Mouse (Mus musculus) cerebellum, adult 11 months (tissue): ENCODE results near the gene Slf1.

Experiments
- DNase-seq: peaks from one replicate; pipeline ENCODE4 v3.0.0; 2022

Gene Slf1

DNA sequence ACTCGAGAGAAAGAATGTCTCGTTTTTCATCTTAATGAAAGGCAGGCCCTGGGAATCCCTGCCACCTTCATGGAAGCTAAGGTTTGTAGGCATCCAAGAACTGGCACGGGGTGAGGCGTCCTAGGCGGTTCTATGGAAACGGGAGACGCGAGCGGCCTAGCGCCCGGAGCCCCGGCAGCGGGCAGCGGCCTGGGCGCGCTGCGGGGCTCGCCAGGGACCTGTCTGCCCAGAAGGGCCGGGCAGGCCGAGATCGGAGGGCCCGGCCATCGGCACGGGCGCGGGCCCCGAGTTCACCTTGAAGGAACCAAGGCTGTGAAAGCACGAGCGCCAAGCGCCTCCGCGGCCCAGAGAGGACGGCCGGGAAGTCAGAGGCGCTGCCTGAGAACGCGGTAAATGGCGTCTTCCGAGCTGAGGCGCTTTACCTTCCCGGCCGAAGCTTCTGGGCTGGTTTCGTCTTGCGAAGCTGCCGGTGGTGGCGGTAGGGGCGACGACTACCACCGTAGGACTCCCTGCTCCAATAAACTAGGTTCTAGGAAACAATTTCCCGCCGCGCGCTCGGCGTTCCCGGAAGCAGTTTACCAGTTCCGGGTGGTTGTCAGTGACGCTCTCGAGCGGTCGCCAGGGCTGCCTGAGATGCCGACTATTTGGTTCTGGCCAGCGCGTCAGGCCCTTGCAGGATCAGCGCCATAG, at the start of gene Slf1, which contains the start of gene 2210408I21Rik:
Gene Slf1 (minus strand): TSS at position 543 of the 690 bp plus-strand sequence.
Gene 2210408I21Rik (plus strand): TSS at position 610 of the 690 bp plus-strand sequence.
- DNase-seq: peak; percentile 77

DNA sequence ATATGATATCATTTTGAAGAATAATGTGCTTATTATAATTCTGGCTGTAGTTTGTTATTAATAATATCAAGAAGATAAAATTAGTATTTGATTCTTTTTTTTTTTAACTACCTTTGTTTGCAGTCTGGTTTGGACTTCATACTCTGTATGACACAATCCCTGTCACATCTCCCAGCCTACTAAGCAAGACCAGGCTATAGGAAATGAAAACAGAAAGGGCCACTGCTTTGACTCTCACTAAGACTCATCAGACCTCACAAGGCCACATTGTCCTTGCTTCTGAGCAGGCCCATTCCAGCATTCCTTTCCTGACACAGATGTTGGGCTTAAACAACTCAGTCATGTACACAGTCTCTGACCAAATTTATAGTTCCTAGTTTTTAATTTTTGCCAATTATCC, 42.7 kb upstream of the Slf1 start:
- no peak for DNase-seq

DNA sequence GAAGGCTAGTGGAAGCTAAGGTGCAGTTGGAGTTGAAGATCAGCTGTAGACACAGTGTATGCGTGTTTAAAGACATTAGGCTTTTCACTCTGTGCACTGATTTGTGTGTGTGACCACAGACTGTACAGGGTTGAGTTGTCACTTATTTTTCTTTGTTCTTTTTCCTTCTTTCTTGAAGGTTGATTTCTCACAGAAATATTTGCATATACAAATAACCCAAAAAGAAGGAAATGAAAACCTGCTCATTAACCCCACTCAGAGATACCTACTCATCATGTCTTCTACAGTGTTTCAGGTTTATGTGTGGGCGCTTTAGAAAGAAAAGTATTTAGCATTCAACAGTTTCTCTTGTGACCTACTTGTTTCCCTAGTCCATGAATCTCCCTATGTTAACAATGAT, 5.6 kb upstream of the Slf1 start:
- no peak for DNase-seq

DNA sequence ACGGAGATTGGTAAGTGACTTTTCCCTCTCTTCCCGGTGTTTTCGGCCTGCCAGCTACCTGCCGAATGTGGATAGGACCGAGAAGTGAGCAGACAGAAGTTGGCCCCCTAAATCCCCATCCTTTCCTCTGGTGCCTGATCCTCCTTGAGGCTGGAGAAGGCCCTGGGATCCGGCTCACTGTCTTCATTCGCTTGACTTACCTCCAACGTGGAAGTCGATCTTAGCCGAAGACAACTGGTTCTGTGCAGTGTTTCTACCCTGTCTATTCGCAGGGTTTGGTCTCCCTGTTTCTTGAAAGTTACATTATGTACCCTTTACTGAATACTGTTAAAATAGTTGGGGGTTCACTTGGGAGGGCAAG, 328 bp upstream of the Slf1 start:
- DNase-seq: no peak

DNA sequence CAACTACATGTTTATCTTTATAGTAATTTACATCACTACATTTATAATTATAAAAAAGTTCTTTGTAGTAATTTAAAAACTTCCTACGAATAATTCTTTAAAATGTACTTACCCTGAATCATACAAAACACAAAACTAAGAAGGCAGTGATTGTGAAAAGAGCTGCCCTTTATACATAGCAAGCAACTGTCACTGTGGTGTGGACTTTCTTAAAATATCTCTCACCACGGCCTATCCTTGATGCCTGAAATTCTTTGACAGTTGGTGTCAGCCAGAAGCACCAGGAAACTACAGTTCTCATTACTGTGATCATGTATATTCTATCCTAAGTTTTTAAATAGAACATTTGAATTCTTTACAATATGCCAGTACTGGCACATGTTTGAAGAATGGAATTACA, 4.1 kb downstream of the Slf1 start:
- DNase-seq: no peak

DNA sequence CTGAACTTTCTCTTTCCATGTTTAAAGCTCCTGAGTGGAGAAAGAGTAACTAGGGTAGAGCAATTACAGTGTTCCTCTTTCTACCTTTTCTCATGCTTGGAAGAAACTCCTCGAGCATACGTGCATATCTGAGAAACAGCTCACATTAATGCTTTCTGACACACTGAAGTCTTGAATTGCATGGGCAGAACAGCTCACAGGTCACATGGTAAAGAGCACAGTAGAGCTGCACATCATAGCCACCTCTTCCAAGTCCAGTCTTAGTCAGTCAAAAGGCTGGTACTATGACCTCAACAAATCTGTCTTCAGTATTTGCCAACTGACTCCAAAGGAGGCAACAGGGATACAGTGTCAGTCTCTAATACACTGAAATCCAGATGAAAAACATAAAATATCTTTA, 7.0 kb downstream of the Slf1 start:
- DNase-seq: no peak

DNA sequence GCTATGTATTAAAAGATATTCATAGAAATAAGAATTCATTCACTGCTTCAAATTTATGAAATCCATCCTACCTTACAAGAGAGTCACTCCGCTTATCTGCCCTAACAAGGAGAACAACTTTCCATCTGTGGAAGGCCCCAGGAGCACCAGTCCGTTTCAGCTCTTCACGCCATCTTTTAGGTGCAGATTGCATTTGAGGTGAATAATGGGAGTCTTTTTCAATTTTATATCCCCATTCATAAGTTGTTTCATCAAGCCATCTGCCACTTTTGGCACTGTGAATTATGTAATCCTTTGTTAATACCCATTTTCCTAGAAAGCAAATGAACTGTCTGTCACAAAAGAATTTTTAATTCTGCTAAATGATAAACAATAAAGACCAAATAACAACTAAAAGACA, 10.1 kb downstream of the Slf1 start:
- DNase-seq: no peak

DNA sequence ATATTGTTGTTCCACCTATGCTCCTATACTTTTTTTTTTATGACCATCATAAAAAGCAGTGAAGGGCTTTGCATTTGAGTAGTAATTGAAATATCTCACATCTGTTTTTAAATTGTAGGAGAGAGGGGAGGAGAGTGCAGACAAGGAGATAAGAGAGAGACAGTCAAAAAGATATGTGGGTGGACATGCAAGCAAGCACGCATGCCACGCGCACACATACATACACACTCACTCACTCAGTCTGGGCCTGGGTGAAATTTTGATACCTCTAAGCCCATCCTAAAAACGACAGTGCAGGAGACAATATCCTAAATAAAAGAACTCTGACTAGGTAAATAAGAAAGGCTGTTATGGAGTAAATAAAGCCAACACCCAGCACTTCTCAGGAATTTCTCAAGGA, 16.6 kb downstream of the Slf1 start:
- DNase-seq: no peak

DNA sequence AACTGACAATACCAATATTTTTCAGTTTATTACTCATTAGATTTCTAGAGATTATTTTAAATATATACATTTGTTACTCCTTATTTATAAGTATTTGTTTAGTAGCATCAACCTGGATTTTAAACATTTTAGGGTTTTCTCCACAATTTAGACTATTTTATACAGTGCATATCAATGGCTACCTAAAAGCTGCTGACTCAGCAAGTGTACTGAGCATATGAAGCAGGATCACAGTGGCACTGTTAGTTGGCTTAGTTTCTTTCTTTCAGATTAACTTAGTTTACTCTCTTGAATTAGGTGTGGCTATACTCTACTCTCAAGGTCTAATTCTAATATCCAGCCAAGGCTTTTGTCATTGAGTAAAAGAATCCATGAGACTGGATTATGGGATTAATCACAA, 27.5 kb downstream of the Slf1 start:
- DNase-seq: no peak

DNA sequence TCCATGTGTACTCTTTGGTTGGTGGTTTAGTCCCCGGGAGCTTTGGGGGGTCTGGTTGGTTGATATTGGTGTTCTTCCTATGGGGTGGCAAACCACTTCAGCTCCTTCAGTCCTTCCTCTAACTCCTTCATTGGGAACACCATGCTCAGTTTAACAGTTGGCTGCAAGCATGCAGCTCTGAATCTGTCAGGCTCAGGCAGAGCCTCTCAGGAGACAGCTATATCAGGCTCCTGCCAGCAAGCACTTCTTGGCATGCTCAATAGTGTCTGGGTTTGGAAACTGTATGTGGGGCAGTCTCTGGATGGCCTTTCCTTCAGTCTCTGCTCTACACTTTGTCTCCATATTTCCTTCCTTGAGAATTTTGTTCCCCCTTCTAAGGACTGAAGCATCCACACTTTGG, 42.4 kb downstream of the Slf1 start:
- DNase-seq: peak; percentile 12

DNA sequence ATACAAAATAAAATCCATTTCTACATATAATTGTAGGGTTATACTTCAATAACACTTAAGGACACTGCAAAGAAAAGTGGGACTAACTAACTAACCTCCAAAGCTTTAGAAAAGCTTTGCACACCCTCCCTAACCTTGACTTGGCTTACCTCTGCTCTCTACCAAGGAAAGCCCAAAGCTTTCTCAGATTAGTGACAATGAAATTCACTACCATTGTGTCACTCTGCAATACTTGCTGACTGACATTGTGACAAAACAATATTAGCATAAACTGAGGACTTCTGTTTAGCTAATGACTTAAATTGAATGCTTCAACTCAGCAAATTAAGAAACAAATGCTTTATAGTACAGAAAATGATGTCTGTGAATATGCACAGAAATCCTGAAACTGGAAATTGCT, 63.2 kb downstream of the Slf1 start:
- DNase-seq: no peak

DNA sequence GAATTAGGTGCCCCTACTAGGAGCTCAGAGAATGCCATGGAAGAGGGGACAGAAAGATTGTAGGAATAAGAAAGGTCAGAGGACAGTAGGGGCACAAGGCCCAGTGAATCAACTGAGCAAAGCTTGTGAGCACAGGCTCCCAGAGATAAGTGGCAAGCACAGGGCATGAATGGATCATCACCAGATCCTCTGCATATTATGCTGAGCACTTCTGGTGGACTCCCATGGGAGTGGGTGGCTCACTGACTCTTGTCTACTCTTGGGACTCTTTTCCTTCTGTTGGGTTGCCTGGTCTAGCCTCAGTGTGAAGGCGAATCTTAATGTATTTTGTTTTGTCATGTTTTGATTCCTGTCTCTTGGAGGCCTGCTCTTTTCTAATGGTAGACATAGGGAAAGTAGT, 66.4 kb downstream of the Slf1 start:
- DNase-seq: no peak

DNA sequence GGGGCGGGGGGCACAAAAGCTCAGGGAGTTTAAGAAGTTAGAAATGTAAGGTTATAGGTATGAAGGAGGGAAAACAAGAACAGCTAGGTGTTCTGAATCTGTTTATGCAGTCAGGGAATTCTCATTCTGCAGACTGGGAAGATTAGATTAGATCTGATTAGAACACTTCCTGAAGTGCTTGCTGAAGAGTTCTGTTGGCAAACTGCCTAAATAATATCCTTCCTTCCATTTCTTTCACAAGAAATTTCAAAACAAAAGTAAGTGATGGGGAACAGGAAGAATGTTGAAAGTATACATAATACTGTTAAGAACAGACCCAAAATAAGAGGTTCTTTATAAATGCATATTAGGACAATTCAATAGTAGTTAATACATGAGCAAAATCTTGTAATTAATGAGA, 72.1 kb downstream of the Slf1 start:
- no peak for DNase-seq

DNA sequence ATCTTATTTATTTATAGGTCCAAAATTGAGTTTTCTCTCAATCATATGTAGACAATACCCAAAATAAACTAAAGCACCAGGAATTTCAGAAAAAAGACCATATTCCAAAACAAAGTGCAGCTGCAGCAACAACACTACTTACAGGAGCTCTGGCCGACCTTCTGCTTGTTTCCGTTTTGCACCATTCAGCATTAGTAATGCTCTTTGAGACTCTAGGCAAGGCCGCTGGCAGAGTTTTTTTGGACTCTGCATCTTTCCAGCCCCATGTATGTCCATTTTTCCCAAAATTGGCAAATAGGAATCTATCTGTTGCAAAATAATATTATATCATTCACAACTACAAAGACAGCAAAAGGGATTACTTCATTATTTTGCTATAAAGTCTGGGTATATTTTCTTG, 85.5 kb downstream of the Slf1 start:
- no peak for DNase-seq

DNA sequence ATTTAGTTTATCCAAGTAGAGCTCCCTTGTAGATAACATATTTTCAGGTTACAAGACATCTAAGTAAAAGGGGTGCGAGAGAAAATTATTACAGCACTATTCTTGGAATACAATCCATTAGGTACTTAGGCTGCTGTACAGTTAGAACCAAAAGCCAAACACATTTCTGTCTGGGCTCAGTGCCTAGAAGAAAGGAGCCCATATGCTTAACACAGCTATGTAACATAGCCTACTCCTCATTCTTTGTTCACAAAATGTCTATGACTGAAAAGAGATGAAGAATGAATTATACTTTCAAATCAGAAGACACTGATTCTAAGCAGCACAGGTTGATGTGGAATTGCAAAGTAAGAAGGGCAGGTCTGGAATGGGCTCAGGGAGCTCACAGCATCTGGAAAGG, 86.8 kb downstream of the Slf1 start:
- DNase-seq: peak; percentile 13

DNA sequence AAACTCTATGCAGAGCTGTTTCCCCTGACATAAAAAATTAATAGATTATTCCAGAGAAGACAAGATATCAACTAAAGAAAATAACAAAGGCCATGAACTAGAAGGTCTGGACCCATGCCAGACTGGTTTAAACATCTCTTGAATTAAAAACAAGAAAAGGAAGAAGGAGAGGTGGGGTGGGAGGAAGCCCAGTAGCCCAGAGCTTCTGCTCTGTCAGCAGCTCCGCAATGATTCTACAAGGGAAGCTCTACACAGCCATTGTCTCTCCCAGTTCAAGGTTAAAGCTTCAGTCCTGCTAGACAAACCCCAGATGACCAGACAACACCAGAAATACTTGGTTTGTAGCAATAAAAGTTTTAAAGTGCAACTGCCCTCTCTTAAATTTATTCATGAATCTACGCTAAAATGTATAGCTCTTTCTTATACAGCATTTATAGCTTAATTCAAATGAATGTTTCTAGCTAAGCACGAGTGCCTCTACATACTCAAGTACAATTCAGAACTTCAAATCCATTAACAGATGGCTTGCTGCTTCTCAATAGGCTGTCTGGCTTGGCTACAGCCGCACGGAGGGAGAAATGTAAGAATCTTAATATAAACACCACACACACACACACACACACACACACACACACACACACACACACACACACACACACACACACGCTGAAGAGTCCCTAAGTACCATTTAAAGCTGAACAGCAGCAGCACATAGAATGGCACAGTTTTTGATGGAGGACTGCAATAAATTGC, 87.9 kb downstream of the Slf1 start:
- DNase-seq: peak; percentile 9

DNA sequence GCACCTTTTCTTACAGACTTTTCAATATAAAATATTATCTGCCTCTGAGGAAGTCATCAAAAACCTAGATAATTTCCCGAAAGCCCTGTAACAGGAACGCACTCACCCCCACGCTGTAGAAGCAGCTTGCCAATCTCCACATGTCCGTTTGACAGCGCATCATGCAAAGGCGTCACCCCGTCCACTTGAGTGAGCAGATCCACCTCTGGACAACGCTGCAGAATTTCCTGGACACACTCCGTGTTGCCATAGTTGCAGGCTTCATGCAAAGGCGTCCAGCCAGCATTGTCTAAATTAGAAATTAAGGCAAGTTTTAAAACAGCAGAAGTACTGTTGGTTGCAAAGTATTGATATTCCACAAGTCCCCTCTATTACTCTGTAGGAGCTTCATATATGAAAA, 88.9 kb downstream of the Slf1 start:
- no peak for DNase-seq

DNA sequence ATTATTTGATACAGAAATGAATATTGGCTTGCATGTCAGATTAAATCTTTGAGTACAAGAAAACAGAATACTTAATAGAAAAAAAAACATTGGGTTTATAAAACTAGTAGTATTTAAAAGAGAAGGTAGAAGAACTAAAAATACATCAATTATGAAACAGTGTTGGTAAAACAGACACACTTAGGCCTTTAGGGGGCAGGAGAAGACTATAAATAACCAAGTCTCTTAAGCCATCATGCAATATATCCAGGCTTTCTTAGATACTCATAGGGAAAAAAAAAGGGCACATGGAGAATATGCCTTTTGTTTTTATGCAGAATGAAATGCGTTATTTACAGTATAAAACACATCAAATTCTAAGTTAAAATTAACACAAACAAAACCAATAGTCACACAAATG, 89.9 kb downstream of the Slf1 start:
- no peak for DNase-seq

DNA sequence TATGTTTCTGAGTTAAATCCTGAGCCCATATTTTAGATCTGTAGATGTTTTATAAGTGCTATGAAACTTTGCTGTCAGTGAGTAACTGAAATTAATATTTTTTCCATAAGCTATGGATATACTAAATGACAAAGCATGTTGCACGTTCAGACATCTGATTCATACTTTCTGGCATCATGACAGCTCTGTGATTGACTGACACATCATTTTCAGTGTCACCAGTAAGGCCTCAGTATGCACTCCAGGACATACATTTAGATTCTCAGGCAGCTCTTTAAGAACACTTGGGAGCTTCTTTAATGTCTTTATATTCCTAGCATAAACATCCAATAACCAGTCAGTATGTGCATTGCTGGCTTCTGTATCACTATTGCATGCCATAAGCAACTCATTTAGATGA, 91.9 kb downstream of the Slf1 start:
- no peak for DNase-seq

DNA sequence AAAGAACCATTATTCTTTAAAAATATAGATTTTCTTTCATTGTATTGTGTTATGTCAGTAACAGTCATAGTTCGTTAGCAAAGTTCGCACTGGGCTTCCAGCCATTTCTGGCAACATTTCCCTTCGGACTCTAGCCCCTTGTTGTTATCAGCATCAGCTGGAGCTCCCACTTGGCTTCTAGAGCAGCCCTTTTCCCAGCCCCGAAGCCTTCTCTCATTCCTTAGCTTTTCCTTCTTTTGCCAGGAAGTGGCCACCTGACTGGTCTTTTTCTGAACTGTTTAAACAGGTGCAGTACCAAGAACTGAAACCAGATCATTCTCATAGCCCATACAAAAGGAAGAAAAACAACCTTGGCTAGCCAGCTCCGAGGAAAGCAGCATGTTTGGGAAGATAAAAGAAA, 105.7 kb downstream of the Slf1 start:
- DNase-seq: no peak

DNA sequence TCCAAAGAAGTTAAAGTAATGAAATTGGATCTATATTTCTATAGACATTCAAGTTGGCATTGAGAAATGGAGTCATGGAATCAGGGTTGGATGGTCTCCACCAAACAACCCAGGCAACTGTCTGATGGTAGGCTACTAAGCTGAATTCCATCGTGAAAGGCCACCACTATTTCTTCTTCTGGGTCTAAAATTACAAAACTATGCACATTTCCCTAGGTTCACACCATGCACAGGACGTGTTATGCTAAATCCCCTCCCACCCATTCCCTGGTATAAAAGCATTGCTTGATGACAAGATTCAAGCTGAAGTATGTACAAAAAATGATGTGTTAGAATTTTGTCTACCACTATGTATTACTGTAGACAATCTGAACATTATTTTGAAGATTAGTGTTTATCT, 116.4 kb downstream of the Slf1 start:
- DNase-seq: no peak

DNA sequence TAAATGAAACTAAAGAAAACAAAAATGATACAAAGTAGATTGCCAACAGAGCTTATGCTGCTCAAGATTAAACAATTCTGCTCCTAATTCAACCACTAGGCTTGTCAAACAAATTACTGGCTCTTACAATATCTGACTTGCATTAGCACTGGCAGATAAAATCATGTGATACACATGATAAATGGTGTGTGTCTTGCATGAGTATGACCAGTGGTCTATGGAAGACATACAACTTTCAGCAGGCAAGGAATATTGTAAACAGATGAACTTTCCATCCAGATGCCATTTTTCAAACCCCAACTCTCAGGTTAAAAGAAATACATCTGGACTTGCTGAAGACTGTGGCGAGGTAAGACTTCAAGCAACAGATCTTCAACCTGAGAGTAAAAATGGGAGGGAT, 131.6 kb downstream of the Slf1 start:
- no peak for DNase-seq

DNA sequence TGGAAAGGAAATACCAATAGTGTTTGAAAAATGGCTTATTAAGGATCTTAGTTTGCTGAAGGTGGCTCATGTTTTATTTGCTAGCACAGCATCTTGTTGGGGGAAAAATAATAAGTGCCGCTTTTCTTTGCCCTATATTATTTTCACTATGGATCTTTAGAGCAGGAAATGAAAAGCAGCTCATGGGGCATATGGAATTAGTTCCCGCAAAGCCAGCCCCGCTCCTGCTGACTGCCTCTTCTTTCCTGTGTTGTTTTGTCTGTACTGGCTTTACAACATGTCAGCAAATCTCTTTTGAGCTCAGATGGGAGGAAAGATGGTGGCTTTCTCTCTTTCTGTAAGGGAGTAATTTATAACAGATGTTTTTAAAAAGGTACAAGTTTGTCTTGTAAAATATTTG, 132.6 kb downstream of the Slf1 start:
- no peak for DNase-seq
